Mouse (Mus musculus): ENCODE measurements around the gene Pln.

- TF ChIP-seq EP300 (optimal IDR thresholded peaks at IDR 0.05) (no peak), CTCF (IDR thresholded peaks at IDR 0.05; ENCODE audit: low read depth) (no peak)
Measured at GRCm38 (mm10) chr10:53384896-53385295, 47.4 kb downstream of the Pln start.

Measured in stomach, postnatal 0 days (tissue).